Mouse (Mus musculus) embryonic facial prominence, embryonic 10.5 days (tissue): ENCODE measurements around the gene Cxcl15. TPM values are rescaled to one million over a fixed set of nuclear protein-coding genes. Genes with fewer than 3 reads are reported as not detected.

Experiments
- DNase-seq: peaks from one replicate; pipeline ENCODE4 v3.0.0-alpha.2; 2017; ENCODE audit warnings: low spot score
- H3K27ac ChIP-seq: fragments of 300-500 bp; sonication (generic); replicated peaks from 2 replicates; pipeline ENCODE4 v1.5.1; 2016; ENCODE audit warnings: mild to moderate bottlenecking
- H3K27me3 ChIP-seq: fragments of 300-500 bp; sonication (generic); replicated peaks from 2 replicates; pipeline ENCODE4 v1.6.1; 2016; ENCODE audit warnings: low read depth, mild to moderate bottlenecking; ENCODE audit not compliant: poor library complexity, severe bottlenecking
- H3K36me3 ChIP-seq: fragments of 300-500 bp; sonication (generic); replicated peaks from 2 replicates; pipeline ENCODE4 v1.6.1; 2016; ENCODE audit warnings: mild to moderate bottlenecking, moderate library complexity
- H3K4me1 ChIP-seq: fragments of 300-500 bp; sonication (generic); 2 replicates; pipeline ENCODE4 v1.6.1; 2016
- H3K4me3 ChIP-seq: fragments of 300-500 bp; sonication (generic); 2 replicates; pipeline ENCODE4 v1.5.1; 2016; ENCODE audit warnings: mild to moderate bottlenecking, moderate library complexity
- H3K9me3 ChIP-seq: fragments of 300-500 bp; sonication (generic); 2 replicates; pipeline ENCODE4 v1.6.1; 2016; ENCODE audit warnings: mild to moderate bottlenecking
- WGBS: fragments of 180-500 bp; shearing (Covaris S2); methylation state at CpG from one replicate; pipeline ENCODE4 v1.1.7; 2016; 5-methylcytosine and 5-hydroxymethylcytosine counted together
- polyA plus RNA-seq: library from polyadenylated mRNA; unstranded; fragments of >200 nt; fragmentation: Nextera tagmentation; extraction: Ambion mirVana; gene quantifications from 2 replicates; pipeline ENCODE4 v1.2.1, GENCODE M21; 2016

Cxcl15 gene
- not detected in 2 replicates for polyA plus RNA-seq

DNA sequence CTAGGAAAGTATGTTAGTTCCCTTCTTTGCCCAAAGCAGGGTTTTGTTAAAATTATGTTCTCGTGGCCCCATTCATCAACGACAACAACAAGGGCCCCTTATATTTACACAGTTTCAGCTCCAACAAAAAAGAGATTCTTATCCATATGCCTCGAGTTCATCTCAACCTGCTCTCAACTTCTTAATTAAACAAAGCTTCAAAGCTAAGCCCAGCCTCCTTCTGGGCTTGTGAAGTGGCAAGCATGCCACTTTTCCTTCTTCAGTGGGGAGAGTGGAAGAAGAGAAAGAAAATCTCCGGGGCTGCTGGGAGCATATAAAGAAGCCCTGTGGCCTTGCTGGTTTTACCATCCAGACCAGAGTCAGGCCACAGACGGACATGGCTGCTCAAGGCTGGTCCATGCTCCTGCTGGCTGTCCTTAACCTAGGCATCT lies at the start of gene Cxcl15:
TSS of gene Cxcl15 (plus strand) at position 340 of the 431 bp plus-strand sequence.
- Histone ChIP-seq H3K27ac (no peak within 1 kb of the TSS), H3K36me3 (no peaks in the 10 kb centered on the region), H3K9me3 (no peaks in the 10 kb centered on the region), H3K27me3 (no peaks in the 10 kb centered on the region), H3K4me1 (no peaks in the 10 kb centered on the region), H3K4me3 (no peak within 1 kb of the TSS)
- WGBS: 71% methylated on average over 5 of the region's 5 CpGs
- no peak for DNase-seq

- no peak overlapping the region for H3K27ac ChIP-seq
- H3K9me3 ChIP-seq: no peaks in the 10 kb centered on the region
- H3K4me3 ChIP-seq: no peak overlapping the region
- no peaks in the 10 kb centered on the region for H3K36me3 ChIP-seq
- no peak for DNase-seq
- peaks cover 27% of the 10 kb centered on the region for H3K4me1 ChIP-seq
- 97% methylated on average over 1 of the region's 1 CpGs for WGBS
- peaks cover 16% of the 10 kb centered on the region for H3K27me3 ChIP-seq
Measured at GRCm38 (mm10) chr5:90753934-90754333, 40.4 kb upstream of the Cxcl15 start.

DNA sequence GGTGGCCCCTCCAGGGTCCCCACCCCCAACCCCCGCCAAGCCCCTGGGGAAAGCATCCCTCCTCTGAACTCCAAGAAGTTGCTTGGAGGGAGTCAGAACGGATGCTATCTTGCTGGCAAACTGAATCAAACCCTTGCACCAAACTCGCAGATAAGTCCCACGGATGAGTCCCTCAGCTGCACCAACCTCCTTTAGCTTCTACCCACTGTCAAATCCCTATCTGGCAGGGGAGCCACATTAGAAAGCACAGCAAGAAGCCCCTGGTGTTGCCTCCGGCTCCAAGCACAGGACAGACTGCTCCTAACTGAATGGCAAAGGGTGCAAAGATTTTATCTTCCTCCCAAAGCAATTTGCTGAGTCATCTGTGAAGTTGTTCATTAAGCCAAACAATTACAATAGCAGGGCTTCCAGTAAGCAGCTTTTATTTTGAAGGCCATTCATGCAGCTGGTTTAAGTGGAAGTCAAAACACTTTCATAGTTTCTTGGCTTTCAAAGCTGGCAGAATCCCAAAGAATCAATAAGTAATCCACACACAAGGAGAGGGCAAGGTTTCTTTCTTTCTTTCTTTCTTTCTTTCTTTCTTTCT lies 36.2 kb upstream of the Cxcl15 start:
- no peak overlapping the region for H3K4me3 ChIP-seq
- no peaks in the 10 kb centered on the region for H3K36me3 ChIP-seq
- no peaks in the 10 kb centered on the region for H3K9me3 ChIP-seq
- H3K4me1 ChIP-seq: peaks cover 35% of the 10 kb centered on the region
- H3K27me3 ChIP-seq: peaks cover 39% of the 10 kb centered on the region
- no peak overlapping the region for H3K27ac ChIP-seq
- DNase-seq: no peak
- 30% methylated on average over 5 of the region's 5 CpGs for WGBS

DNA sequence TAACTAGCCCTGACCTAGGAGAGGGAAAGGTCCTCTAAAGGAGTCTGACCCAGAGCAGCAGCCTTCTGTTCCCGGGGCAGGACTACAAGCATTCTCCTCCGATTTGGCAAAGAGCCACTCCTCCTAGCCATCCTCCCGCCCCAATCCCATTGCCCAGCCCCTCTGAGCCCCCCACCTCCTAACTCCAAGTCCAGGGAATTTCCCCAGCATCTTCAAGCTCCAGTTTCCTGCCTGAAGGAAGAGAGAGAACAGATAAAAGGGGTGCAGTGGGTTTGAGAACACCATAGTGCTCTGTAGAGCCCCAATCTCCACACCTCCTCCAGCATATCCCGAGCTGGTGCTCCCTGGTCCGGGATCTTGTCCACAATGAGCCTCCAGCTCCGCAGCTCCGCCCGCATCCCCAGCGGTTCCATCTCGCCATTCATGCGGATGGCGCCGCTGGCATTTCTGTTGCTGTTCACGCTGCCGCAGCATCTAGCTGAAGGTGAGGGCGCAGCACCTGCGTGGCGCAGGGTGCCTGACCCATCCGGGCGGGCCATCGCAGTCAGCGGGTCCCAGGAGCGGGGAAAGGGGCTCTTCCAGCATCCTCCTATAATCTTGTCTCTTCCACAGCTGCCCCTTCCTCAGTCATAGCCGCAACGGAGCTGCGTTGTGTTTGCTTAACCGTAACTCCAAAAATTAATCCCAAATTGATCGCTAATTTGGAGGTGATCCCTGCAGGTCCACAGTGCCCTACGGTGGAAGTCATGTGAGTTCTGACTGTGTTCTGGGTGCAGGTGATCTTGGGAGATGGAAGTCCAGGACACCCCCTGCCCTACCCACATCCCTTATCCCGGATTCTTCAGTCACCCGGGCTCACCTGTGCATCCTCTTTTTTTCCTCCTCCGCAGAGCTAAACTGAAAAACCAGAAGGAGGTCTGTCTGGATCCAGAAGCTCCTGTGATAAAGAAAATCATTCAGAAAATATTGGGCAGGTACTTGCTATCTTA lies 35.0 kb upstream of the Cxcl15 start, which contains the start of gene Cxcl5:
TSS of gene Cxcl5 (plus strand) at position 284 of the 989 bp plus-strand sequence.
- no peaks in the 10 kb centered on the region for H3K36me3 ChIP-seq
- H3K27me3 ChIP-seq: peaks cover 39% of the 10 kb centered on the region
- H3K27ac ChIP-seq: no peak within 1 kb of the TSS; the same call in 1 of the 2 replicates
- 4% methylated on average over 32 of the region's 32 CpGs for WGBS
- H3K4me1 ChIP-seq: peaks cover 35% of the 10 kb centered on the region
- H3K4me3 ChIP-seq: peak within 1 kb of the TSS; percentile 58
- DNase-seq: peak; percentile 49
- no peaks in the 10 kb centered on the region for H3K9me3 ChIP-seq

DNA sequence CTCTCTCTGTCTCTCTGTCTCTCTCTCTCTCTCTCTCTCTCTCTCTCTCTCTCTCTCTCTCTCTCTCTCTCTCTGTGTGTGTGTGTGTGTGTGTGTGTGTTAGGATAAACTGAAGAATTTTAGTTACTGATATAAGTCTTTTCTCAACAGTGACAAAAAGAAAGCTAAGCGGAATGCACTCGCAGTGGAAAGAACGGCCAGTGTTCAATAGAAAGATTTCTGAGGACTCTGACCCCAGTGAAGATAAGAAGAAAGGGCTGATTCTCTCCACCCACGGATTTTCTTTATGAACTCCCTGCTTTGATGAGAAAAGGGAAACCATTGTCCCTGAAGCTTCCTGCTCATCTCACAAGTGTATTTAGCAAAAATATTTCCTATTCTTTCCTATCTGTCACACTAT lies 34.0 kb upstream of the Cxcl15 start:
- no peaks in the 10 kb centered on the region for H3K9me3 ChIP-seq
- DNase-seq: no peak
- peaks cover 34% of the 10 kb centered on the region for H3K4me1 ChIP-seq
- peaks cover 39% of the 10 kb centered on the region for H3K27me3 ChIP-seq
- 57% methylated on average over 4 of the region's 4 CpGs for WGBS
- H3K36me3 ChIP-seq: no peaks in the 10 kb centered on the region
- H3K27ac ChIP-seq: no peak overlapping the region
- H3K4me3 ChIP-seq: no peak overlapping the region

DNA sequence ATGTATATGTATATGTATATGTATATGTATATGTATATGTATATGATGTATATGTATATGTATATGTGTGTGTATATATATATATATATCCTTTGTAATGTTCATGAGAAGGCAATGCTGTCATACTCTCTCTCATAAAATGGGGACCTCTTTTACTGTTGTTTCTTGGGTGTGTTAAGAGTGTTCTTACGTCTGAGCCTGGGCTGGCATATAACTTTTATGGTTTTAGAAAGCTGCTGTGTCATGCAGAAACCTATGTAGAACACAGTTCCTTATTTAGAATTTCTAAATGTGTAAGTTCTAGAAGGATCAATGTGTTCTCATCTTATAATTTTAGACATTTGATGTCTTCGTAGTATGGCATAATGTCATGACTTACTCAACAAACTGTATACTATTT lies 33.5 kb upstream of the Cxcl15 start:
- H3K4me1 ChIP-seq: peaks cover 33% of the 10 kb centered on the region
- peaks cover 39% of the 10 kb centered on the region for H3K27me3 ChIP-seq
- 91% methylated on average over 2 of the region's 2 CpGs for WGBS
- H3K4me3 ChIP-seq: no peak overlapping the region
- no peaks in the 10 kb centered on the region for H3K36me3 ChIP-seq
- no peak for DNase-seq
- H3K9me3 ChIP-seq: no peaks in the 10 kb centered on the region
- H3K27ac ChIP-seq: no peak overlapping the region

GRCm38 (mm10) chr5:90761834-90762233 lies 32.5 kb upstream of the Cxcl15 start:
- no peaks in the 10 kb centered on the region for H3K9me3 ChIP-seq
- no peak overlapping the region for H3K4me3 ChIP-seq
- no peak for DNase-seq
- H3K36me3 ChIP-seq: no peaks in the 10 kb centered on the region
- 89% methylated on average over 3 of the region's 3 CpGs for WGBS
- no peak overlapping the region for H3K27ac ChIP-seq
- peaks cover 39% of the 10 kb centered on the region for H3K27me3 ChIP-seq
- H3K4me1 ChIP-seq: peaks cover 25% of the 10 kb centered on the region

DNA sequence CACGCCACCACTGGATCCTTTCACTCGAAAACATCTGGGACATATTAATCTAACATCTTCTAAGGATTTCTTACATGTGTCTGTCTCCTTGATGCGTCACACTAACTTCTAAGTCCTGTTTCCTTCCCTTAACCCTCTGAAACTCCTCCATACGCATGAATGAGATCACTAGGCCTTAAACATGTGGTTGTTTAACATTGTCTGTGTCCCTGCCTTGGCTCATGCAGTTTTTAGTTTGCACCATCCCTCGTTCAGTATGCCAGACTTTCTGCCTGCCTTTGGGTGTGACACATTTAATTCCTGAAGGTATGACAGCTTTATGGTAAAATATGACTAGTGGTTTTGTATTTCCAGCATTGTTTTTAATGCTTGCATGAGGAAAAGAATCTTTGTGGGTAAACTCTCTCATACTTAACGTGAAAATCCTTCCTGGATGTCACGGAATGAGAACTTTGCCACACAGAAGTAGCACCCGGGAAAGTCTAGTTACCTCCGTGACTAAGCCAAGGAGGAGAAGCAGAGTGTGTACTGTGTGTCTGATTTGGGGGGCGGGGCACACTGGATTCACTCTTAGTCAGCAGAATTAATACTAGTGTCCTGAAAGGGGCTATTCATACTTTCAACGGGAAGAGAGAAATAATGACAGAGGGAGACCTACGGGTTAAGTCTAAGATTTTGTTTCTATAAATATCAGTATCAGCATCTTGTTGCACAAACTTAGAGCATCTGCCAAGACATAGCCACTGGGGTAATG lies 30.2 kb upstream of the Cxcl15 start:
- peaks cover 22% of the 10 kb centered on the region for H3K27me3 ChIP-seq
- no peaks in the 10 kb centered on the region for H3K36me3 ChIP-seq
- 75% methylated on average over 12 of the region's 12 CpGs for WGBS
- no peak overlapping the region for H3K27ac ChIP-seq
- peaks cover 6% of the 10 kb centered on the region for H3K4me1 ChIP-seq
- H3K4me3 ChIP-seq: no peak overlapping the region
- no peak for DNase-seq
- no peaks in the 10 kb centered on the region for H3K9me3 ChIP-seq

GRCm38 (mm10) chr5:90765821-90766606 lies 28.3 kb upstream of the Cxcl15 start:
- WGBS: 73% methylated on average over 8 of the region's 8 CpGs

DNA sequence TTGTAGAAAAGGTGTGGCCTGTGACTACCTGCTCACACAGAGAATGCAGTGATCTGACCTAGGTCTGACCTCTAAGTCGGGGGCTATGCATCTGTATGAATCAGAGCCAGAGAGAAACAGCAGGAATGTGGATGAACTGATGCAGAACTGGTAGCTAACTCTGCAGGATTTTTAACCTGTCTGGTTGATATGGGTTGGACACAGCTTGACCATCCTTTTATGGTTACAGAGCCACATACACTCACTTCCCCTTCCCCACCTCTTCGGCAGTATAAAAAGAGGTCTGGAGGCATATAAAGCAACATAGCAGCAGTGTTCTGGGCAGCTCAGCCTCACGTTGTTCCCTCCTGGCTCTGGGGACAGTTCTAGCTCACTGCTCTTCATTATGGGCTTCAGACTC lies 26.1 kb upstream of the Cxcl15 start, which contains the start of gene Ppbp:
TSS of gene Ppbp (plus strand) at position 301 of the 400 bp plus-strand sequence.
- Histone ChIP-seq H3K27me3 (no peaks in the 10 kb centered on the region), H3K4me1 (no peaks in the 10 kb centered on the region), H3K9me3 (no peaks in the 10 kb centered on the region), H3K4me3 (no peak within 1 kb of the TSS), H3K27ac (no peak within 1 kb of the TSS), H3K36me3 (no peaks in the 10 kb centered on the region)
- WGBS: 66% methylated on average over 3 of the region's 3 CpGs
- no peak for DNase-seq

More at GRCm38 (mm10) chr5:90765821-90766606, 28.3 kb upstream of the Cxcl15 start:
- Histone ChIP-seq H3K9me3 (no peaks in the 10 kb centered on the region), H3K27me3 (peaks cover 7% of the 10 kb centered on the region; the same call in 1 of the 2 replicates), H3K36me3 (no peaks in the 10 kb centered on the region), H3K4me3 (no peak overlapping the region), H3K27ac (no peak overlapping the region), H3K4me1 (no peaks in the 10 kb centered on the region)
- DNase-seq: no peak

DNA sequence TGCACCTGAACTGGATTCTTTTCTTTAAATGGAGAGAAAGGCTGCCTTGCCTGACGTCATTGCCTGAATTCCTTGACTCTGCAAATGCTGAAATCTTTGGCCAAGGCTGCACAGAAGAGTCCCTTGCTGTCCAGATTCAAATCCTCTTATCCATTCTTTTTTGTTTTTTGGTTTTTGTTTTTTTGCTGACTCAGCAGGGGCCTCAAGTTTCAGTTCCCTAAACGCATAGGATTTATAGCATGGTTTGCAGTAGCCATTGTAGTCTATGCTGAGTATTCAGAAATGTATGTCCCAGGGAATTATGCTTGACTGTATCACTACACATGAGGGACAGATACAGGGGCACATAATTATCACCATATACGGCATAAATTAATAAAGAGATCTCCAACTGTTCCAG lies 23.0 kb upstream of the Cxcl15 start:
- no peak for DNase-seq
- H3K4me3 ChIP-seq: no peak overlapping the region
- H3K36me3 ChIP-seq: no peaks in the 10 kb centered on the region
- H3K27me3 ChIP-seq: no peaks in the 10 kb centered on the region
- WGBS: 82% methylated on average over 3 of the region's 3 CpGs
- H3K9me3 ChIP-seq: no peaks in the 10 kb centered on the region
- no peaks in the 10 kb centered on the region for H3K4me1 ChIP-seq
- no peak overlapping the region for H3K27ac ChIP-seq
